10 mouse cellular contexts compared by ENCODE assay signal in genomic region chr17:85485946-85486533, GRCm38 (mm10).
DNase-seq lines count a peak whose midpoint lies in the region; ATAC-seq and TF ChIP-seq lines count a peak whose summit lies in the region.
"Had no signal": no experiment of that assay in that cellular context is flagged by ENCODE, and none has a peak within 500 bp of the region (broad histone marks: within the 10 kb centered on the region; RNA-seq: fewer than 3 reads in every experiment).

No protein-coding gene starts in this region.

- no peak overlapping the region for H3K4me3 ChIP-seq in hindbrain, embryonic 11.5 days (ENCODE audit: low read depth, low read length)
- no peak overlapping the region for H3K4me3 ChIP-seq in hindbrain, embryonic 16.5 days (ENCODE audit: low read length)
- peak overlapping the region; percentile 23 for H3K4me3 ChIP-seq in embryonic facial prominence, embryonic 12.5 days
- H3K4me3 ChIP-seq in forebrain, postnatal 0 days (ENCODE audit: low read depth, low read length): peak overlapping the region; percentile 31
- no peak overlapping the region for H3K4me3 ChIP-seq in midbrain, postnatal 0 days (ENCODE audit: low read depth, low read length)

- H3K9me3 ChIP-seq in hindbrain, embryonic 11.5 days (ENCODE audit: control insufficient read depth, low read length): no peaks in the 10 kb centered on the region
- H3K9me3 ChIP-seq in hindbrain, embryonic 16.5 days (ENCODE audit: control insufficient read depth, low read length): peaks cover 4% of the 10 kb centered on the region; the same call in 1 of the 2 replicates
- H3K9me3 ChIP-seq in embryonic facial prominence, embryonic 12.5 days: no peaks in the 10 kb centered on the region
- no peaks in the 10 kb centered on the region for H3K9me3 ChIP-seq in forebrain, postnatal 0 days (ENCODE audit: low read length)
- H3K9me3 ChIP-seq in midbrain, postnatal 0 days (ENCODE audit: low read length): no peaks in the 10 kb centered on the region
- H3K9me3 ChIP-seq: G1E had no signal

- peak; percentile 40; the same call in 1 of the 2 replicates for ATAC-seq in hindbrain, embryonic 11.5 days (ENCODE audit: low FRiP score)
- no peak for ATAC-seq in hindbrain, embryonic 16.5 days
- no peak for ATAC-seq in embryonic facial prominence, embryonic 12.5 days (ENCODE audit: insufficient number of reproducible peaks, insufficient read depth, low FRiP score, low TSS enrichment)
- ATAC-seq in forebrain, postnatal 0 days: no peak
- no peak for ATAC-seq in midbrain, postnatal 0 days (ENCODE audit: low FRiP score)

- H3K4me1 ChIP-seq in hindbrain, embryonic 11.5 days (replicated peaks; ENCODE audit: control insufficient read depth, insufficient read depth, low read length): peaks cover 6% of the 10 kb centered on the region; the same call in 1 of the 2 replicates
- no peaks in the 10 kb centered on the region for H3K4me1 ChIP-seq in hindbrain, embryonic 16.5 days (ENCODE audit: control insufficient read depth, insufficient read depth, low read depth, low read length)
- peaks cover 15% of the 10 kb centered on the region; the same call in 1 of the 2 replicates for H3K4me1 ChIP-seq in embryonic facial prominence, embryonic 12.5 days
- peaks cover 9% of the 10 kb centered on the region for H3K4me1 ChIP-seq in forebrain, postnatal 0 days (ENCODE audit: insufficient read depth)
- H3K4me1 ChIP-seq in midbrain, postnatal 0 days (ENCODE audit: insufficient read depth, low read length): no peaks in the 10 kb centered on the region

- H3K36me3 ChIP-seq in hindbrain, embryonic 11.5 days (ENCODE audit: control insufficient read depth, insufficient read depth, low read length): no peaks in the 10 kb centered on the region
- no peaks in the 10 kb centered on the region for H3K36me3 ChIP-seq in hindbrain, embryonic 16.5 days (ENCODE audit: control insufficient read depth, insufficient read depth, low read length)
- H3K36me3 ChIP-seq in embryonic facial prominence, embryonic 12.5 days: no peaks in the 10 kb centered on the region
- H3K36me3 ChIP-seq in forebrain, postnatal 0 days (ENCODE audit: insufficient read depth): no peaks in the 10 kb centered on the region
- no peaks in the 10 kb centered on the region for H3K36me3 ChIP-seq in midbrain, postnatal 0 days (ENCODE audit: insufficient read depth, low read length)
- H3K36me3 ChIP-seq: G1E had no signal

- no peak overlapping the region for H3K4me2 ChIP-seq in hindbrain, embryonic 11.5 days (replicated peaks; ENCODE audit: low read depth, low read length)
- H3K4me2 ChIP-seq in hindbrain, embryonic 16.5 days (ENCODE audit: low read length): no peak overlapping the region; the same call in 1 of the 2 replicates
- peak overlapping the region; percentile 48 for H3K4me2 ChIP-seq in embryonic facial prominence, embryonic 12.5 days (replicated peaks)
- peak overlapping the region; percentile 52 for H3K4me2 ChIP-seq in forebrain, postnatal 0 days (ENCODE audit: low read depth)
- 0 out of 2 replicates have a peak overlapping the region, but pooled peaks have one; percentile 16 for H3K4me2 ChIP-seq in midbrain, postnatal 0 days (ENCODE audit: low read depth, low read length, poor library complexity, severe bottlenecking)

- peak; percentile 55 for DNase-seq in hindbrain, embryonic 11.5 days (ENCODE audit: low spot score)
- DNase-seq in forebrain, postnatal 0 days: peak; percentile 66
- DNase-seq in midbrain, postnatal 0 days (ENCODE audit: low spot score): no peak
- no peak for DNase-seq in natural killer cell, adult 2 months (ENCODE audit: low spot score in 2 of 2)
- no peak for DNase-seq in adrenal gland, postnatal 36 days
- DNase-seq in frontal cortex, postnatal 36 days (ENCODE audit: low spot score in 2 of 2): no peak
- DNase-seq: kidney, adult 9 months had no signal

- no peak overlapping the region for H3K27ac ChIP-seq in hindbrain, embryonic 11.5 days (ENCODE audit: low read depth, low read length)
- no peak overlapping the region for H3K27ac ChIP-seq in hindbrain, embryonic 16.5 days (ENCODE audit: low read depth, low read length)
- H3K27ac ChIP-seq in embryonic facial prominence, embryonic 12.5 days: peak overlapping the region; percentile 57; the same call in 1 of the 2 replicates
- H3K27ac ChIP-seq in forebrain, postnatal 0 days (ENCODE audit: low read depth, low read length): no peak overlapping the region
- H3K27ac ChIP-seq in midbrain, postnatal 0 days (ENCODE audit: low read depth, low read length): peak overlapping the region; percentile 1; the same call in 1 of the 2 replicates

- H3K27me3 ChIP-seq in hindbrain, embryonic 11.5 days (ENCODE audit: control insufficient read depth, insufficient read depth, low read length): peaks cover 93% of the 10 kb centered on the region
- H3K27me3 ChIP-seq in hindbrain, embryonic 16.5 days (replicated peaks; ENCODE audit: control insufficient read depth, insufficient read depth, low read length): peaks cover 71% of the 10 kb centered on the region
- H3K27me3 ChIP-seq in embryonic facial prominence, embryonic 12.5 days: peaks cover 85% of the 10 kb centered on the region
- peaks cover 58% of the 10 kb centered on the region for H3K27me3 ChIP-seq in forebrain, postnatal 0 days (ENCODE audit: insufficient read depth, low read length)
- peaks cover 79% of the 10 kb centered on the region for H3K27me3 ChIP-seq in midbrain, postnatal 0 days (ENCODE audit: insufficient read depth, low read length)

- no peak overlapping the region for H3K9ac ChIP-seq in hindbrain, embryonic 11.5 days (ENCODE audit: low read depth, low read length)
- H3K9ac ChIP-seq in hindbrain, embryonic 16.5 days (ENCODE audit: low read depth, low read length): no peak overlapping the region
- H3K9ac ChIP-seq in embryonic facial prominence, embryonic 12.5 days: no peak overlapping the region
- 0 out of 2 replicates have a peak overlapping the region, but pooled peaks have one; percentile 18 for H3K9ac ChIP-seq in forebrain, postnatal 0 days
- no peak overlapping the region for H3K9ac ChIP-seq in midbrain, postnatal 0 days (replicated peaks; ENCODE audit: low read length, poor library complexity, severe bottlenecking)

- WGBS in hindbrain, embryonic 11.5 days: 1% methylated on average over 14 of the region's 14 CpGs
- under 1% methylated on average over 14 of the region's 14 CpGs for WGBS in hindbrain, embryonic 16.5 days
- WGBS in embryonic facial prominence, embryonic 12.5 days: 2% methylated on average over 14 of the region's 14 CpGs
- 2% methylated on average over 14 of the region's 14 CpGs for WGBS in forebrain, postnatal 0 days
- under 1% methylated on average over 14 of the region's 14 CpGs for WGBS in midbrain, postnatal 0 days

- no peak for TF ChIP-seq CTCF in forebrain, postnatal 0 days (IDR thresholded peaks at IDR 0.05; ENCODE audit: low read depth)
- TF ChIP-seq CTCF in midbrain, postnatal 0 days (IDR thresholded peaks at IDR 0.05): no peak

Comparison
In these comparisons a context has a peak if more than half of its experiments do, and no peak if none do; other contexts are left out.
1. DNase-seq: peak in hindbrain, embryonic 11.5 days (single experiment) and forebrain, postnatal 0 days (single experiment); none in midbrain, postnatal 0 days (single experiment), natural killer cell, adult 2 months (0 of 2), adrenal gland, postnatal 36 days (0 of 2) and frontal cortex, postnatal 36 days (0 of 2).
2. H3K27ac ChIP-seq: peak in embryonic facial prominence, embryonic 12.5 days (single experiment) and midbrain, postnatal 0 days (single experiment); none in hindbrain, embryonic 11.5 days (single experiment), hindbrain, embryonic 16.5 days (single experiment) and forebrain, postnatal 0 days (single experiment).
3. H3K4me2 ChIP-seq: peak in embryonic facial prominence, embryonic 12.5 days (single experiment), forebrain, postnatal 0 days (single experiment) and midbrain, postnatal 0 days (single experiment); none in hindbrain, embryonic 11.5 days (single experiment) and hindbrain, embryonic 16.5 days (single experiment).
4. H3K4me3 ChIP-seq: peak in embryonic facial prominence, embryonic 12.5 days (single experiment) and forebrain, postnatal 0 days (single experiment); none in hindbrain, embryonic 11.5 days (single experiment), hindbrain, embryonic 16.5 days (single experiment) and midbrain, postnatal 0 days (single experiment).